Mouse (Mus musculus) stomach, embryonic 15.5 days (tissue): ENCODE results near the gene Syt14. TPM values are rescaled to one million over a fixed set of nuclear protein-coding genes. Genes with fewer than 3 reads are reported as not detected.

ENCODE experiments used
- ATAC-seq: fragments of 200-750 bp; cut with Nextera tagmentation; 2 replicates; pipeline ENCODE4 v1.8.0; 2017; ENCODE audit warnings: low read depth, moderate number of reproducible peaks, moderate TSS enrichment; ENCODE audit not compliant: insufficient read depth, low FRiP score
- H3K27ac ChIP-seq: fragments of 300-500 bp; sonication (generic); 2 replicates; pipeline ENCODE4 v1.5.1; 2015; ENCODE audit warnings: mild to moderate bottlenecking, inconsistent platforms
- H3K27me3 ChIP-seq: fragments of 300-500 bp; sonication (generic); replicated peaks from 2 replicates; pipeline ENCODE4 v1.6.1; 2015; ENCODE audit warnings: inconsistent platforms
- H3K36me3 ChIP-seq: fragments of 300-500 bp; sonication (generic); 2 replicates; pipeline ENCODE4 v1.6.1; 2015; ENCODE audit warnings: inconsistent platforms
- H3K4me1 ChIP-seq: fragments of 300-500 bp; sonication (generic); 2 replicates; pipeline ENCODE4 v1.6.1; 2015; ENCODE audit warnings: inconsistent platforms
- H3K4me2 ChIP-seq: fragments of 300-500 bp; sonication (generic); 2 replicates; pipeline ENCODE4 v1.6.1; 2015; ENCODE audit warnings: mild to moderate bottlenecking, inconsistent platforms
- H3K4me3 ChIP-seq: fragments of 300-500 bp; sonication (generic); replicated peaks from 2 replicates; pipeline ENCODE4 v1.5.1; 2015; ENCODE audit warnings: inconsistent platforms
- H3K9ac ChIP-seq: fragments of 300-500 bp; sonication (generic); 2 replicates; pipeline ENCODE4 v1.6.1; 2015; ENCODE audit warnings: inconsistent platforms
- H3K9me3 ChIP-seq: fragments of 300-500 bp; sonication (generic); 2 replicates; pipeline ENCODE4 v1.6.1; 2016; ENCODE audit warnings: inconsistent platforms
- WGBS: fragments of 180-500 bp; shearing (Covaris S2); methylation state at CpG from one replicate; pipeline ENCODE4 v1.1.7; 2015; 5-methylcytosine and 5-hydroxymethylcytosine counted together
- polyA plus RNA-seq: library from polyadenylated mRNA; unstranded; fragments of >200 nt; fragmentation: Nextera tagmentation; extraction: Ambion mirVana; gene quantifications from 2 replicates; pipeline ENCODE4 v1.2.1, GENCODE M21; 2015

Syt14 gene
- polyA plus RNA-seq, 1 experiment from 2014 or later: 1.7 TPM

DNA sequence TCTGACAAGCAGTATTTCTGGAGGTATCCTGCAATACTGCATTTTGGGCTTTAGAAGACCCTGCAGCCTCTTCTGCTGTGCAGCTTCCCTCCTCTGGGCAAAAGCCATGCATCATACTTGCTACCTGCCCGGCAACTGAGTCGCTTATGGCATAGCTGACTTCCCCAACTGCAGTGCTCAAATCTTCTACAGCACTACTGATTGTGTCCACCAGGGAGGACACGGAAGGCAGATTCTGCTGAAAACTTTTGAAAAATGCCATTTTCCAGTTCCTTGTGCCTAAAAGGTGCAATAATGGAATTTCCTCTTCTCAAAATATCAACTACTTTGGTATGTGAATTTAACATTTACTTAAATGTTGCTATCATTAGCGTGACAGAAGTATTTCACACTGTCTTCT lies 51.2 kb downstream of the Syt14 start:
- H3K27me3 ChIP-seq: no peaks in the 10 kb centered on the region
- no peak overlapping the region for H3K4me2 ChIP-seq
- 84% methylated on average over 4 of the region's 4 CpGs for WGBS
- no peak overlapping the region for H3K4me3 ChIP-seq
- H3K9ac ChIP-seq: no peak overlapping the region
- H3K9me3 ChIP-seq: no peaks in the 10 kb centered on the region
- no peaks in the 10 kb centered on the region for H3K36me3 ChIP-seq
- H3K4me1 ChIP-seq: no peaks in the 10 kb centered on the region
- no peak for ATAC-seq
- no peak overlapping the region for H3K27ac ChIP-seq

DNA sequence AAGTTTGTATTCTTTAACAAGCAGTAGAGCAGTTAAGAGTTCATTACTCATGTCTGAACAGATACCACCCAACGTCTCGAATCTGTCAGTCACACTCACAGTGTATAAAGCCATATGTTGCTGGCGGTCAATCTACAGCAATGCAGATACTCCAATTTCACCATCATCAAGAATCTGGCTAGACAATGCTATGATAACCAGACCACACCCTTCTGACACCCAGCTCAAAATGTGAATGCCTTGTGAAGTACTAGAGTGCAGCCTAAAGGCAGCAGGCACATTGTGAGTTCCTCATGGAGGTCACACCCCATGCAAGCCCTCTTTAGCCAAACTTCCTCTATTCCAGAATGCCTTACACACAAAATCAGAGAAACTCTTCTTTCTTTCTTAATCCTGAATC lies 53.9 kb downstream of the Syt14 start:
- H3K36me3 ChIP-seq: no peaks in the 10 kb centered on the region
- no peaks in the 10 kb centered on the region for H3K4me1 ChIP-seq
- no peak overlapping the region for H3K9ac ChIP-seq
- no peaks in the 10 kb centered on the region for H3K9me3 ChIP-seq
- WGBS: 78% methylated on average over 3 of the region's 3 CpGs
- no peaks in the 10 kb centered on the region for H3K27me3 ChIP-seq
- H3K4me3 ChIP-seq: no peak overlapping the region
- H3K4me2 ChIP-seq: no peak overlapping the region
- no peak for ATAC-seq
- H3K27ac ChIP-seq: no peak overlapping the region

GRCm38 (mm10) chr1:192981120-192981519 lies 54.5 kb downstream of the Syt14 start:
- 77% methylated on average over 1 of the region's 1 CpGs for WGBS
- no peak overlapping the region for H3K9ac ChIP-seq
- no peak overlapping the region for H3K4me2 ChIP-seq
- H3K4me3 ChIP-seq: no peak overlapping the region
- H3K36me3 ChIP-seq: no peaks in the 10 kb centered on the region
- H3K27ac ChIP-seq: no peak overlapping the region
- no peak for ATAC-seq
- H3K4me1 ChIP-seq: no peaks in the 10 kb centered on the region
- H3K9me3 ChIP-seq: no peaks in the 10 kb centered on the region
- H3K27me3 ChIP-seq: no peaks in the 10 kb centered on the region

GRCm38 (mm10) chr1:192962323-192962722 lies 73.3 kb downstream of the Syt14 start:
- H3K27ac ChIP-seq: no peak overlapping the region
- H3K36me3 ChIP-seq: no peaks in the 10 kb centered on the region
- H3K9ac ChIP-seq: no peak overlapping the region
- H3K27me3 ChIP-seq: no peaks in the 10 kb centered on the region
- 85% methylated on average over 5 of the region's 5 CpGs for WGBS
- H3K4me1 ChIP-seq: no peaks in the 10 kb centered on the region
- no peak overlapping the region for H3K4me2 ChIP-seq
- ATAC-seq: no peak
- H3K9me3 ChIP-seq: no peaks in the 10 kb centered on the region
- H3K4me3 ChIP-seq: no peak overlapping the region

GRCm38 (mm10) chr1:192947839-192948173 lies 87.8 kb downstream of the Syt14 start:
- no peaks in the 10 kb centered on the region for H3K27me3 ChIP-seq
- WGBS: 73% methylated on average over 2 of the region's 2 CpGs

GRCm38 (mm10) chr1:192947170-192947838 lies 88.3 kb downstream of the Syt14 start:
- Histone ChIP-seq H3K4me2 (no peak overlapping the region), H3K4me1 (no peaks in the 10 kb centered on the region), H3K9ac (no peak overlapping the region), H3K27ac (no peak overlapping the region), H3K36me3 (no peaks in the 10 kb centered on the region), H3K4me3 (no peak overlapping the region), H3K9me3 (no peaks in the 10 kb centered on the region), H3K27me3 (no peaks in the 10 kb centered on the region)
- 82% methylated on average over 1 of the region's 1 CpGs for WGBS
- no peak for ATAC-seq

More at GRCm38 (mm10) chr1:192947839-192948173, 87.8 kb downstream of the Syt14 start:
- Histone ChIP-seq H3K4me3 (no peak overlapping the region), H3K9ac (no peak overlapping the region), H3K4me2 (no peak overlapping the region), H3K4me1 (no peaks in the 10 kb centered on the region), H3K27ac (no peak overlapping the region), H3K36me3 (no peaks in the 10 kb centered on the region), H3K9me3 (no peaks in the 10 kb centered on the region)
- ATAC-seq: no peak

GRCm38 (mm10) chr1:192939033-192939432 lies 96.5 kb downstream of the Syt14 start:
- H3K4me2 ChIP-seq: no peak overlapping the region
- no peak overlapping the region for H3K4me3 ChIP-seq
- H3K27ac ChIP-seq: no peak overlapping the region
- no peaks in the 10 kb centered on the region for H3K27me3 ChIP-seq
- 69% methylated on average over 2 of the region's 2 CpGs for WGBS
- ATAC-seq: no peak
- no peaks in the 10 kb centered on the region for H3K9me3 ChIP-seq
- H3K36me3 ChIP-seq: no peaks in the 10 kb centered on the region
- H3K4me1 ChIP-seq: no peaks in the 10 kb centered on the region
- H3K9ac ChIP-seq: no peak overlapping the region

- Histone ChIP-seq H3K9me3 (no peaks in the 10 kb centered on the region), H3K27ac (no peak overlapping the region), H3K36me3 (no peaks in the 10 kb centered on the region), H3K9ac (no peak overlapping the region), H3K4me1 (no peaks in the 10 kb centered on the region), H3K4me3 (no peak overlapping the region), H3K27me3 (no peaks in the 10 kb centered on the region), H3K4me2 (no peak overlapping the region)
- no peak for ATAC-seq
- 91% methylated on average over 2 of the region's 2 CpGs for WGBS
Observed at GRCm38 (mm10) chr1:192937956-192938355, 97.6 kb downstream of the Syt14 start.

DNA sequence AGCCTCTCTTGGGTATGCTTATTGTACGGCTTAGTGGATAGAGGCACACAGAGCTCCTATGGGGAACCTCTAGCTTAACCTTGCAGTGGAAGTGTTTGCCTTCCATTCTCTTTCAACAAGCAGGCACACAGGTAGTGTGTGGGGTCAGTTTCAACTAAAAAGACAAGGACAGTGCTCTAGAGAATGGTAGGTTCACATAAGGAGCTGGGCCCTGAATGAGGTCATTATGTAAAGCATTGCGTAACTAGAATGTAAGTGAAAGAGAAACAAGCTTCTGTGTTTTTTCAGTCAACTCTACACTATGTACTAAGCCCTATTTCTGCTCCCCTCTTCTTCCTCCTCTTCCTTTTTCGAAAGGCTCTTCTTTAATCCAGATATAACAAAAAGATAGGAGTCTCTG lies 103.8 kb downstream of the Syt14 start:
- no peaks in the 10 kb centered on the region for H3K27me3 ChIP-seq
- H3K36me3 ChIP-seq: no peaks in the 10 kb centered on the region
- 86% methylated on average over 3 of the region's 3 CpGs for WGBS
- H3K27ac ChIP-seq: no peak overlapping the region
- no peak overlapping the region for H3K4me3 ChIP-seq
- H3K4me2 ChIP-seq: no peak overlapping the region
- no peak overlapping the region for H3K9ac ChIP-seq
- no peak; the same call in 1 of the 2 replicates for ATAC-seq
- no peaks in the 10 kb centered on the region for H3K9me3 ChIP-seq
- no peaks in the 10 kb centered on the region for H3K4me1 ChIP-seq

DNA sequence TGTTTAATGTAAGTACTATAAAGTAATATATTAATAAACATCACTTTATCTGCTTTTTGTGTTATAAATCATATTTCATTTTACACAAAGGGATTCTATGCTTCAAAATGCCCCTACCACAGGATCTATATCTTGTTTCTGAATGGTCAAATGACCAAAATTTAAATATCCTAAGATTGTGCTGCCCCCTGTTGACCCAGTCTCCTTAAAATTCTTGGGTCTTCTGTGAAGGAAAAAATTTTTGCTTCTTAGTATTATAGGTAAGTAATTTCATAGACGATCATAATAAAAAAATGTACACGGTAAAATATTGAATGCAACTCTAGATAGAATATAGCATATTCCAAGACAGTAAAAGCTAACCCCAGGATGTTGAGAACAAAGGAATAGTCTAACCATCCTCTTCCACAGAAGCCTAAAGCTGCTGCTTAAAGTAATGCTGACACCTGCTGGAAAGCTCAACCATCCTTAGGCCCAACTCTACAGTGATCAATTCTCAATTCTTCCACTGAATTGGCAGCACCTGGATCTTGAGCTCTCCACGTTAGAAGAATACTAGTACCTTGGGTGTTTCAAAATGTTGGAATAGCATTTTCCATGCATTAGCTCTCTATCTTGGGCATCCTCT lies 123.4 kb downstream of the Syt14 start:
- Histone ChIP-seq H3K9ac (no peak overlapping the region), H3K36me3 (no peaks in the 10 kb centered on the region), H3K4me2 (no peak overlapping the region), H3K27me3 (no peaks in the 10 kb centered on the region), H3K9me3 (no peaks in the 10 kb centered on the region; the same call in 1 of the 2 replicates), H3K4me1 (no peaks in the 10 kb centered on the region), H3K27ac (no peak overlapping the region), H3K4me3 (no peak overlapping the region)
- ATAC-seq: no peak
- WGBS: 70% methylated on average over 3 of the region's 3 CpGs

- Histone ChIP-seq H3K4me2 (no peak overlapping the region), H3K9ac (no peak overlapping the region), H3K4me3 (no peak overlapping the region), H3K9me3 (no peaks in the 10 kb centered on the region), H3K27ac (no peak overlapping the region), H3K4me1 (no peaks in the 10 kb centered on the region), H3K27me3 (no peaks in the 10 kb centered on the region), H3K36me3 (no peaks in the 10 kb centered on the region)
- 56% methylated on average over 2 of the region's 2 CpGs for WGBS
- no peak for ATAC-seq
Observed at GRCm38 (mm10) chr1:192901516-192901915, 134.1 kb downstream of the Syt14 start.

DNA sequence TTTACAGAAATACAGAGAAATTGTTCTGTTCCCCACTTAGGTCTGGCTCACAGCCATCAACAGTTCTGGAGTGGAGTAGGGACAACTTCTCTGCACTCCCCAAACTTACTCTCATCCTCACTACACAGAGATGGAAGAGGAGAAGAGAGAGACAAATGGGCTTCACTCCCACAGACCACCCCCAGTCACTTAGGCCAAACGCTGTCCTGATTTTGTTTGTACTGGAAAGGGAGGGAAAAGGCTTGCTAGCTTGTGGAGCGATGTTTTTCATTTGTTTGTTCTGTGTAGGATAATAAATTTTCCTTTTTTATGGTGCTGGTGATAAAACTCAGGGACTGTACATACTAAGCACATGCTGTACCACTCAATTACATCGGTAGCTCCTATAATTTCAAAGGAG lies 134.7 kb downstream of the Syt14 start:
- Histone ChIP-seq H3K27me3 (no peaks in the 10 kb centered on the region), H3K9me3 (no peaks in the 10 kb centered on the region), H3K36me3 (no peaks in the 10 kb centered on the region), H3K9ac (no peak overlapping the region), H3K27ac (no peak overlapping the region), H3K4me2 (no peak overlapping the region), H3K4me3 (no peak overlapping the region), H3K4me1 (no peaks in the 10 kb centered on the region)
- ATAC-seq: no peak
- WGBS: 35% methylated on average over 3 of the region's 3 CpGs

GRCm38 (mm10) chr1:192898742-192899141 lies 136.8 kb downstream of the Syt14 start:
- Histone ChIP-seq H3K4me1 (no peaks in the 10 kb centered on the region), H3K4me3 (no peak overlapping the region), H3K9ac (no peak overlapping the region), H3K4me2 (no peak overlapping the region), H3K36me3 (no peaks in the 10 kb centered on the region), H3K27ac (no peak overlapping the region), H3K27me3 (no peaks in the 10 kb centered on the region), H3K9me3 (no peaks in the 10 kb centered on the region)
- 53% methylated on average over 2 of the region's 2 CpGs for WGBS
- no peak for ATAC-seq
